Mouse (Mus musculus): ENCODE measurements around the gene Pum3.
"Not testable (repeated sequence)": the region's sequence is repeated elsewhere in the genome, so short reads cannot be mapped to it uniquely, and the experiment has no call there.

Gene Pum3

GRCm38 (mm10) chr19:27394341-27394990 is 35.2 kb downstream of the Pum3 start:
- DNase-seq (ENCODE audit: low spot score in 2 of 2): no peak

- no peak for DNase-seq (ENCODE audit: low spot score in 2 of 2)
These were observed 37.2 kb downstream of the Pum3 start for GRCm38 (mm10) chr19:27392431-27392830.

- no peak for DNase-seq (ENCODE audit: low spot score in 2 of 2)
These were observed 38.3 kb downstream of the Pum3 start for GRCm38 (mm10) chr19:27391344-27391743.

GRCm38 (mm10) chr19:27389566-27389965 is 40.1 kb downstream of the Pum3 start:
- not testable (repeated sequence) for DNase-seq (ENCODE audit: low spot score in 2 of 2)

GRCm38 (mm10) chr19:27385304-27385703 is 44.3 kb downstream of the Pum3 start:
- no peak for DNase-seq (ENCODE audit: low spot score in 2 of 2)

GRCm38 (mm10) chr19:27383266-27383665 is 46.4 kb downstream of the Pum3 start:
- DNase-seq (ENCODE audit: low spot score in 2 of 2): no peak

GRCm38 (mm10) chr19:27382131-27382530 is 47.5 kb downstream of the Pum3 start:
- no peak for DNase-seq (ENCODE audit: low spot score in 2 of 2)

- DNase-seq (ENCODE audit: low spot score in 2 of 2): no peak
These were observed 49.8 kb downstream of the Pum3 start for GRCm38 (mm10) chr19:27379712-27380401.

- no peak for DNase-seq (ENCODE audit: low spot score in 2 of 2)
These were observed 58.8 kb downstream of the Pum3 start for GRCm38 (mm10) chr19:27370784-27371183.

GRCm38 (mm10) chr19:27370174-27370573 is 59.5 kb downstream of the Pum3 start:
- DNase-seq (ENCODE audit: low spot score in 2 of 2): no peak

GRCm38 (mm10) chr19:27369461-27370135 is 60.0 kb downstream of the Pum3 start:
- DNase-seq (ENCODE audit: low spot score in 2 of 2): no peak

- DNase-seq (ENCODE audit: low spot score in 2 of 2): no peak
These were observed 63.4 kb downstream of the Pum3 start for GRCm38 (mm10) chr19:27366113-27366746.

GRCm38 (mm10) chr19:27364521-27364931 is 65.1 kb downstream of the Pum3 start:
- no peak for DNase-seq (ENCODE audit: low spot score in 2 of 2)

- DNase-seq (ENCODE audit: low spot score in 2 of 2): no peak
These were observed 65.7 kb downstream of the Pum3 start for GRCm38 (mm10) chr19:27363891-27364290.

- DNase-seq (ENCODE audit: low spot score in 2 of 2): no peak
These were observed 69.2 kb downstream of the Pum3 start for GRCm38 (mm10) chr19:27360381-27360780.

GRCm38 (mm10) chr19:27351700-27352099 is 77.9 kb downstream of the Pum3 start:
- no peak for DNase-seq (ENCODE audit: low spot score in 2 of 2)

- no peak for DNase-seq (ENCODE audit: low spot score in 2 of 2)
These were observed 83.1 kb downstream of the Pum3 start for GRCm38 (mm10) chr19:27346501-27346900.

All from spleen, postnatal 36 days (tissue).